Mouse (Mus musculus): ENCODE measurements around the gene Nudt9.
A peak's percentile ranks its signal among the peaks of the same experiment; 100 is the strongest.

DNA sequence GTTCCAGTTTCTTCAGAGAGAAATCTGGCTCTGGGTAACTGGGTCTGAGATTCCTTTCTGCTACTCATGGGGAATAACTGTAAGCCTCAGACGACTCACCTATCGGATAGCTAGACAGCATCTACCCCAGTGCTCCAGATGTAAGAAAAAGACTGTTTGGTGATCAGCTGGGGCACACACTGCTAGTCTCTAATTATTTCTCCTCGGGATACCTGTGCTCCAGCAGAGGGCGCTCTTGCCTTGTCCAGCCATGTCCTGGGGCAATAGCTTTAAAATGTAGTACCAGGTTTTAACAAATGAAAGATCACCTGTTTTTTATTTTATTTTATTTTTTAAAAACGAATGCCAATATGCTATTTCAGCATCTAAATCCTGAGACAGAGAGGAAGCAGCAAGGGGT is 46.4 kb upstream of the Nudt9 start:
- no peak for TF ChIP-seq POLR2A (IDR thresholded peaks at IDR 0.05; ENCODE audit: low read depth, low read length)
- peak; percentile 61; the same call in 1 of the 2 replicates for TF ChIP-seq CTCF (IDR thresholded peaks at IDR 0.05; ENCODE audit: borderline replicate concordance, insufficient read depth, low read length)
